Mouse (Mus musculus): ENCODE results near the gene Rbfox2.

DNA sequence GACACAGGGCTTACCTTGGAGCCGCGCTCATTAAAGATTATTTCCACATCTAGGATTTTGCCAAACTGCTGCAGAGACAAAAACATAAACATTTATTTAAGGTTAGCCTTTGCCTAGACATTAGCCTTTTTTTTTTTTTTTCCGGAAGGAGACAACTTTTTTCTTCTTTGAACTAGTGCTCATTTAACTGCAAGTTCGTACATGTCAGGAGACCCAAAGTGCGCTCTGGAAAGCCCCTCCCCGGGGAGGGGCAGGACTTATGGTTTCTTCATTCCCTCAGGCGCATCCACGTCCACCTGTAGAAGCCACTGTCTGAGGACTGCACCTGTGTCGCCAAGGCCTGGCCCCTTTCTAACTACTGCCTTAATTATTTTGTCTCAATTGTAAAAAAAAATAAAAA lies 193.2 kb downstream of the Rbfox2 start:
- TF ChIP-seq POLR2A (IDR thresholded peaks at IDR 0.05; ENCODE audit: low read depth, low read length) = no peak
- no peak for TF ChIP-seq CTCF (IDR thresholded peaks at IDR 0.05; ENCODE audit: extremely low read depth, insufficient read depth, insufficient read length, insufficient replicate concordance)
